Mouse (Mus musculus): ENCODE measurements around the gene Hoxa10. TPM values are rescaled to one million over a fixed set of nuclear protein-coding genes. Genes with fewer than 3 reads are reported as not detected.

Gene Hoxa10
- total and polyA plus RNA-seq, 2 experiments, result not detected

DNA sequence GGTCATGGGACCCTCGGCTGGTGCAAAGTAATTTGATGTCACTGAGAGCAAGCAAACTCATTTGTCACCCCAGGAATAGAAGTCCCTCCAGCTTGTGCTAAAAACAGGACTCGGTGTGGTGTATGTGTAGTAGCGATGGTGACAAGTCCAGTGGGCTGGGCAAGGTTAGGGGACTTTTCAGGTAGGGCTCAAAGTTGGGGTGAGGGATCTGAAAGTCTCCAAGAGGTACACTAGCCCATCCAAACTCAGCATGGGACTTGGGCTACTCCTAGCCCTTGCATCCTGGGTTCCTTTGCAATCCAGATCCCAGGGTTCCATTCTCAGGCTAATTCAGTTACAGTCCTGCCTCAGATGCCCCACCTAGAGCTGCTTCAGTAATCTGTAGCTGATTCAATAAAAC, 28.1 kb upstream of the Hoxa10 start:
- H3K79me2 ChIP-seq (ENCODE audit: control insufficient read depth, insufficient read depth, low read length), result no peaks in the 10 kb centered on the region
- 16% methylated on average over 3 of the region's 3 CpGs for WGBS
- no peak for DNase-seq (ENCODE audit: extremely low read depth, low read depth, low spot score)
- TF ChIP-seq POLR2A (IDR thresholded peaks at IDR 0.05; ENCODE audit: extremely low read depth, insufficient read depth, low read length) (no peak), CTCF (IDR thresholded peaks at IDR 0.05; ENCODE audit: low read depth, low read length) (no peak)
- H3K27me3 ChIP-seq (ENCODE audit: control insufficient read depth, insufficient read depth, low read length), result peaks cover 37% of the 10 kb centered on the region
- no peak overlapping the region for H3K27ac ChIP-seq (replicated peaks; ENCODE audit: insufficient read depth, low read depth, low read length)
- no peaks in the 10 kb centered on the region for H3K36me3 ChIP-seq (ENCODE audit: control insufficient read depth, insufficient read depth, low read length)
- 0 out of 2 replicates have a peak, but pooled peaks cover 4% of the 10 kb centered on the region for H3K4me1 ChIP-seq (ENCODE audit: control insufficient read depth, insufficient read depth, low read length)
- no peak overlapping the region for H3K9ac ChIP-seq (ENCODE audit: low read depth, low read length)
- H3K4me3 ChIP-seq (ENCODE audit: insufficient read depth, low read depth, low read length), result no peak overlapping the region

DNA sequence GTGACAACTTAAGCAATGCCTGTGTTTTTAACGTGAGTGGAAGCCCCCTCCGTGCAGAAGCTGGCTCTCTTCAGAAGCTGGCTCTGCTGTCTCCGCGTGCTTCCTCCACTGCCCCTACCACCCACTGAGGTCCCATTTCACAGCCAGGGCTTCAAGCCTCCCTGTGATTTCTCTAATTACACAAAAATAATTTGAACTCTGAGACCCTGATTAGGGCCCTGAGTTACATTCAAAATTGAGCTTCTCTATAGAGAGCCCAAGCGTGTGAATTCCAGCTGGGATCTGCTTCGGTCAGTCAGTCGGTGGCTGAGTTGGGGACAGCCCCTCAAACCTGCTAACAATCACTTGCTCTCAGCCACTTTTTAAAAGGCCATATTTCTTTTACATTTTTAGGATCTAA, 27.7 kb upstream of the Hoxa10 start:
- H3K4me3 ChIP-seq (ENCODE audit: insufficient read depth, low read depth, low read length), result no peak overlapping the region
- TF ChIP-seq POLR2A (IDR thresholded peaks at IDR 0.05; ENCODE audit: extremely low read depth, insufficient read depth, low read length) (no peak), CTCF (IDR thresholded peaks at IDR 0.05; ENCODE audit: low read depth, low read length) (no peak)
- H3K9ac ChIP-seq (ENCODE audit: low read depth, low read length), result no peak overlapping the region
- 0 out of 2 replicates have a peak, but pooled peaks cover 4% of the 10 kb centered on the region for H3K4me1 ChIP-seq (ENCODE audit: control insufficient read depth, insufficient read depth, low read length)
- 24% methylated on average over 7 of the region's 7 CpGs for WGBS
- H3K27me3 ChIP-seq (ENCODE audit: control insufficient read depth, insufficient read depth, low read length), result peaks cover 34% of the 10 kb centered on the region
- H3K27ac ChIP-seq (replicated peaks; ENCODE audit: insufficient read depth, low read depth, low read length), result no peak overlapping the region
- no peaks in the 10 kb centered on the region for H3K36me3 ChIP-seq (ENCODE audit: control insufficient read depth, insufficient read depth, low read length)
- DNase-seq (ENCODE audit: extremely low read depth, low read depth, low spot score), result no peak
- no peaks in the 10 kb centered on the region for H3K79me2 ChIP-seq (ENCODE audit: control insufficient read depth, insufficient read depth, low read length)

DNA sequence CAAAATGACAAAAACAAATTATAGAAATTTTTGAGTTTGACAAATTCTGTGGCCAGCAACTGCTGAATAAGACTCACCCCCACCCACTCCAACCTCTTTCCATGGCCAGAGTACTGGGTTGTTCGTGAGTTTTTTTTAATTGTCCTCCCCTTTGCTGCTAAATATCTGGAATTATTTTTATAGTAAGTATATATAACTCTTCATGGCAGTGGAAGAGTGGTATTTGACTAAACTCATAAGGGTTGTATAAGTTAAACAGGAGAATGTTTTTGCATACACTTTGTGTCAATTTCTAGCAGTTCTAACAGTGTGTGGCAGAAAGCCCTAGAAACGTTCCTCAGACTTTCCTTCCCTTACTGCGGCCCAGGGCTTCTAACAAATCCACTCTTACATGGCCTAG, 27.0 kb upstream of the Hoxa10 start:
- Histone ChIP-seq H3K27me3 (ENCODE audit: control insufficient read depth, insufficient read depth, low read length) (peaks cover 35% of the 10 kb centered on the region), H3K9ac (ENCODE audit: low read depth, low read length) (no peak overlapping the region), H3K4me1 (ENCODE audit: control insufficient read depth, insufficient read depth, low read length) (0 out of 2 replicates have a peak, but pooled peaks cover 4% of the 10 kb centered on the region), H3K4me3 (ENCODE audit: insufficient read depth, low read depth, low read length) (no peak overlapping the region), H3K36me3 (ENCODE audit: control insufficient read depth, insufficient read depth, low read length) (no peaks in the 10 kb centered on the region), H3K27ac (replicated peaks; ENCODE audit: insufficient read depth, low read depth, low read length) (no peak overlapping the region), H3K79me2 (ENCODE audit: control insufficient read depth, insufficient read depth, low read length) (no peaks in the 10 kb centered on the region)
- no peak for DNase-seq (ENCODE audit: extremely low read depth, low read depth, low spot score)
- WGBS, result 20% methylated on average over 3 of the region's 3 CpGs
- no peak for TF ChIP-seq CTCF (IDR thresholded peaks at IDR 0.05; ENCODE audit: low read depth, low read length)
- TF ChIP-seq POLR2A (IDR thresholded peaks at IDR 0.05; ENCODE audit: extremely low read depth, insufficient read depth, low read length), result no peak

DNA sequence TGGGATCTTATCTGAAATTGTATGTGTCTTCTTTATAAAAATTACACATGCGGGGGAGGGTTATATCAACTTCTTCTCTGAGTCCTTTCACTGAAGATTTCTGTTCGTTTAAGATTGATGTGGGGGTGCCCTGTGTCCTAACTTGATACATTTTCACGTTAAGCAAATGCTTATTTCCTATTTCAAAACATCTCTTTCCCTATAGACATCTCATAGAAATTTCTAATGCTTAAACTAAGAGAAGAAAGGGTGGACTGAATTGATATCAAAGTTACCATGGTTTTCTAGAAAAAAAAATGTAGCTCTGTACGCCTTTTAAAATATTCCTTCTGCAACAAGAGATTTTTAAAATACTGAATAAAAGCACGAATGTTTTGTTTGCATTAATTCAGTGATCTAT, 26.6 kb upstream of the Hoxa10 start:
- Histone ChIP-seq H3K36me3 (ENCODE audit: control insufficient read depth, insufficient read depth, low read length) (no peaks in the 10 kb centered on the region), H3K4me1 (ENCODE audit: control insufficient read depth, insufficient read depth, low read length) (0 out of 2 replicates have a peak, but pooled peaks cover 4% of the 10 kb centered on the region), H3K9ac (ENCODE audit: low read depth, low read length) (no peak overlapping the region), H3K79me2 (ENCODE audit: control insufficient read depth, insufficient read depth, low read length) (no peaks in the 10 kb centered on the region), H3K27ac (replicated peaks; ENCODE audit: insufficient read depth, low read depth, low read length) (no peak overlapping the region), H3K27me3 (ENCODE audit: control insufficient read depth, insufficient read depth, low read length) (peaks cover 40% of the 10 kb centered on the region), H3K4me3 (ENCODE audit: insufficient read depth, low read depth, low read length) (no peak overlapping the region)
- TF ChIP-seq CTCF (IDR thresholded peaks at IDR 0.05; ENCODE audit: low read depth, low read length) (no peak), POLR2A (IDR thresholded peaks at IDR 0.05; ENCODE audit: extremely low read depth, insufficient read depth, low read length) (no peak)
- DNase-seq (ENCODE audit: extremely low read depth, low read depth, low spot score), result no peak
- 35% methylated on average over 5 of the region's 5 CpGs for WGBS

DNA sequence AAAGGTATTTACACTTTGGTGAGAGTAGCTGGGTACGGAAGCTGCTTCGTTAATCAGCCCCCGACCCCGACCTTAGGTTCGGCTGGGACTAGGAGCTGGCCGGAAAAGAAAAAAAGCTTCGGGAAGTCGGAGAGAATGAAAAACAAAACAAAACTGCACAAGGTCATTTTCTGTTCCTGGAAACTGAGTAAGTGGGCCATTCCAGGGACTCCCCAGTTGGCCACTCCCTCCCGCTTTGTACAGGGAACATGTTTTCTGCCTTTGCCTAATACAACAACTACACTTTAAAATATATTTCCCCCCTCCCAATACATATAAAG, 26.0 kb upstream of the Hoxa10 start:
- Histone ChIP-seq H3K4me3 (ENCODE audit: insufficient read depth, low read depth, low read length) (no peak overlapping the region), H3K27ac (replicated peaks; ENCODE audit: insufficient read depth, low read depth, low read length) (no peak overlapping the region), H3K27me3 (ENCODE audit: control insufficient read depth, insufficient read depth, low read length) (peaks cover 44% of the 10 kb centered on the region), H3K9ac (ENCODE audit: low read depth, low read length) (no peak overlapping the region), H3K4me1 (ENCODE audit: control insufficient read depth, insufficient read depth, low read length) (0 out of 2 replicates have a peak, but pooled peaks cover 4% of the 10 kb centered on the region), H3K79me2 (ENCODE audit: control insufficient read depth, insufficient read depth, low read length) (no peaks in the 10 kb centered on the region), H3K36me3 (ENCODE audit: control insufficient read depth, insufficient read depth, low read length) (no peaks in the 10 kb centered on the region)
- no peak for DNase-seq (ENCODE audit: extremely low read depth, low read depth, low spot score)
- 8% methylated on average over 9 of the region's 9 CpGs for WGBS
- TF ChIP-seq POLR2A (IDR thresholded peaks at IDR 0.05; ENCODE audit: extremely low read depth, insufficient read depth, low read length) (no peak), CTCF (IDR thresholded peaks at IDR 0.05; ENCODE audit: low read depth, low read length) (no peak)

DNA sequence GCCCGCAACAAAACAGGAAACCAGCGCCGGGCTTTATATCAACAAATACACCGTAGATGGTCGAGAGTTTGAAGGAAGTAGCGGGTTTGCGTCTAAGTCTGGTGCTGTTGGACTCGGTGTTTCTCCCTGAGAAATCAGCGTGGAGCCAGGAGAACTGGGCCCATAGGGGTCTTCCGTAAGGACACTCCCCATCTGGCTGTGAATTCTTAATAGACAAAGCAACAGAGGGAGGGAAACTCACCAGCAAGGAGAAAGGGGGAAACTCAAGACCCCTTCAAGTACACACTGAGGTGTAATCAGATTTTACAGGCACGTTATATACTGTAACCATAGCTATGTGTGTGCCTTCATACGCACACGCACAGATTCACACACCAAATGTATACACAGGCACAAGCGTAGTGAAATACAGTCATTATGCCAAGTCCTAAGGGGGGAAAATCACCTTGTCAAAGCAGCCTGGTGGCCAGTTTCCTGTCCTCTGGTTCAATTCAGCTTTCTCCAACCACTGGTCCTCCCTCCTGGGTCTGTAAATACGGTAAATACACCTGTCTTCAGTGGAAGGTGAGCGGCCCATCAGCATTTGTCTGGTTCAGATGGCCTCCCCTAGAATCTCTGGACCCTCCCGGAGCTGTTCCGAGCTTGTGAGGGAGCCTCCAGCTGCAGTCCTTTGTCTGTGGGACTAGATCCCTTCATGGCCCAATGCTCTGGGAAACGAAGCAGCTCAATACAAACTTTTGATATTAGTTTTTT, 25.4 kb upstream of the Hoxa10 start:
- Histone ChIP-seq H3K9ac (ENCODE audit: low read depth, low read length) (no peak overlapping the region), H3K79me2 (ENCODE audit: control insufficient read depth, insufficient read depth, low read length) (no peaks in the 10 kb centered on the region), H3K27ac (replicated peaks; ENCODE audit: insufficient read depth, low read depth, low read length) (no peak overlapping the region), H3K4me3 (ENCODE audit: insufficient read depth, low read depth, low read length) (no peak overlapping the region), H3K27me3 (ENCODE audit: control insufficient read depth, insufficient read depth, low read length) (peaks cover 47% of the 10 kb centered on the region), H3K36me3 (ENCODE audit: control insufficient read depth, insufficient read depth, low read length) (no peaks in the 10 kb centered on the region), H3K4me1 (ENCODE audit: control insufficient read depth, insufficient read depth, low read length) (0 out of 2 replicates have a peak, but pooled peaks cover 6% of the 10 kb centered on the region)
- 6% methylated on average over 19 of the region's 19 CpGs for WGBS
- no peak for DNase-seq (ENCODE audit: extremely low read depth, low read depth, low spot score)
- TF ChIP-seq POLR2A (IDR thresholded peaks at IDR 0.05; ENCODE audit: extremely low read depth, insufficient read depth, low read length), result no peak
- no peak for TF ChIP-seq CTCF (IDR thresholded peaks at IDR 0.05; ENCODE audit: low read depth, low read length)
